Mouse (Mus musculus): ENCODE measurements around the gene Bag6. TPM values are rescaled to one million over a fixed set of nuclear protein-coding genes. Genes with fewer than 3 reads are reported as not detected.
A peak's percentile ranks its signal among the peaks of the same experiment; 100 is the strongest.

The Bag6 gene
- polyA plus RNA-seq, 1 experiment from 2014 or later, result 56.6 TPM

DNA sequence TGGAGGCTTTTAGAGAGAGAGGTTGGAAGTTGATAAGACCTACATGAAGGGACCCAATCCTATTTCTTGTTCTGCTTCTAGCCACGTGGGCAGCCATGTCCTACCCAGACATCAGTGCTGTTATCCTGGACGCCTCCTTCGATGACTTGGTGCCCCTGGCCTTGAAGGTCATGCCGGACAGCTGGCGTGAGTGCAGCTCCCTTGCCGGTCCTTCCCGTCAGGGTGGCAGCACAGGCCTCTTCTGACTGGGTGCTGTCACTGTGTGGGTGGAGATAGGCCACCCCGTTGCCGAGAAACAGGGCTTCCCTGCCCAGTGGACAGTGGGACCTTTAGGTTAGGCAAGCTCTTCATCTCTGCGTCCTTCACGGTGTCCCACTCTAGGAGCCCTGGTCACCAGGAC lies 33.8 kb upstream of the Bag6 start:
- Histone ChIP-seq H3K4me1 (peaks cover 8% of the 10 kb centered on the region), H3K27ac (replicated peaks) (no peak overlapping the region), H3K4me3 (no peak overlapping the region), H3K9me3 (replicated peaks) (no peaks in the 10 kb centered on the region), H3K27me3 (ENCODE audit: low read depth, poor library complexity, severe bottlenecking) (no peaks in the 10 kb centered on the region), H3K36me3 (peaks cover 79% of the 10 kb centered on the region)
- DNase-seq (ENCODE audit: low spot score), result no peak
- WGBS, result 91% methylated on average over 11 of the region's 11 CpGs

DNA sequence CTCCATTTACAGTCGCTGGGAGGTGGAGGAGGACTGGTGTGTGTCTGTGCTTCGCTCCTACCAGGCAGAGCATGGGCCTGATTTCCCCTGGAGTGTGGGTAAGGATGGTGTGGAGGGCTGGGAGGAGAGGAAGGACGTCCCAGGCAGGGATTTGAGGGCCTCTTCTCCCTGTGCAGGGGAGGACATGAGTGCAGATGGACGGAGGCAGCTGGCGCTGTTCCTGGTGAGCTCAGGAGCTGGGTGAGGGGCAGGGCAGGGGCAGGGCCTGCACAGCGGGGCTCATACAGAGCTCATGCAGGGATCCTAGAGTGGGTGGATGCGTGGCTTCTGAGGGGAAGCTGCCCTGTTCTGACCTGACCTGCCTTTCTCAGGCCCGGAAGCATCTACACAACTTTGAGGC lies 32.7 kb upstream of the Bag6 start:
- no peak overlapping the region for H3K4me3 ChIP-seq
- H3K27me3 ChIP-seq (ENCODE audit: low read depth, poor library complexity, severe bottlenecking), result no peaks in the 10 kb centered on the region
- no peak for DNase-seq (ENCODE audit: low spot score)
- WGBS, result 80% methylated on average over 8 of the region's 8 CpGs
- peaks cover 68% of the 10 kb centered on the region for H3K36me3 ChIP-seq
- H3K27ac ChIP-seq (replicated peaks), result no peak overlapping the region
- peaks cover 12% of the 10 kb centered on the region for H3K4me1 ChIP-seq
- no peaks in the 10 kb centered on the region for H3K9me3 ChIP-seq (replicated peaks)

DNA sequence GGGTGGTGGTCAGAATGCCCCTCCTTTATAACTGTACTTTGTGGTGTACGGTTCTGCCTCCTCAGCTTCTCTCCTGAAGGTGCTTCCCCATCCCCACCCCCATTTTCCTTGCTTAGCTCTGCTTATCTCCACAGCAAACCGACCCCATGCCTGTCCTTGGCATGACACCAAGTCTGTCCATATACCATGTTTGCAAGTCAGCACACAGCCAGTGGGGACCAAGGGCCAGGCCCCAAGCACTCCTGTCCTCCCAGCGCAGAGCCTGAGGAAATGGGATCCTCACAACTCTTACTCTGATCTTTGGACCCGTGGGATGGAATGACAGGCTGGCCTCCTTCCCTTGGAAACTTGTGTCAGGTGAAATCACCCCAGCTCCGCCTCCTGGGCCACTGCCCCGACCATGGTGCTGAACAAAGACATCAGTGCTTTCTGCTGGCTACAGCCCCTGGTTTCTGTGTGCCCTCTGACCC lies 31.7 kb upstream of the Bag6 start:
- no peak overlapping the region for H3K27ac ChIP-seq (replicated peaks)
- 71% methylated on average over 6 of the region's 6 CpGs for WGBS
- no peaks in the 10 kb centered on the region for H3K9me3 ChIP-seq (replicated peaks)
- H3K27me3 ChIP-seq (ENCODE audit: low read depth, poor library complexity, severe bottlenecking), result no peaks in the 10 kb centered on the region
- no peak for DNase-seq (ENCODE audit: low spot score)
- no peak overlapping the region for H3K4me3 ChIP-seq
- H3K4me1 ChIP-seq, result peaks cover 12% of the 10 kb centered on the region
- peaks cover 60% of the 10 kb centered on the region for H3K36me3 ChIP-seq

DNA sequence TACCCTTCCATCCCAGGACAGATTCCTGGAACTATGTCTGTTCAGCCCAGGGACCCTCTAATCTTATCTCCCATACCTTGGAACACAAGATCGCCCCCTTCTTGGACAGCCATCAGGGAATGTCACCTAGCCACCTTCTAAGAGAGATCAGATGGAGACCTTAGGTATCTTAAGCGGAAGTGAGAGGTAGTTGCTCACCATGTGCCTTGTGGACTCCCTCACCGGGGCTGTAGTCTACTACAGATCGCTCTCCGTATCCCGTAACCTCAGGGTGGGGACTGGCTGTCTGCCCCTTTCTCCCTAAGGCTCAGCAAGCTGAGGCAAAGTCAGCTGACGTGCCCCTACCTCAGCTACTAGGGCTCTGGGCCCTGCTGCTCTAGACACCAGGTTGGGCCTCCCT lies 30.9 kb upstream of the Bag6 start:
- Histone ChIP-seq H3K36me3 (peaks cover 51% of the 10 kb centered on the region), H3K27ac (replicated peaks) (no peak overlapping the region), H3K27me3 (ENCODE audit: low read depth, poor library complexity, severe bottlenecking) (no peaks in the 10 kb centered on the region), H3K9me3 (replicated peaks) (no peaks in the 10 kb centered on the region), H3K4me1 (peaks cover 12% of the 10 kb centered on the region), H3K4me3 (no peak overlapping the region)
- no peak for DNase-seq (ENCODE audit: low spot score)
- WGBS, result 93% methylated on average over 7 of the region's 7 CpGs

DNA sequence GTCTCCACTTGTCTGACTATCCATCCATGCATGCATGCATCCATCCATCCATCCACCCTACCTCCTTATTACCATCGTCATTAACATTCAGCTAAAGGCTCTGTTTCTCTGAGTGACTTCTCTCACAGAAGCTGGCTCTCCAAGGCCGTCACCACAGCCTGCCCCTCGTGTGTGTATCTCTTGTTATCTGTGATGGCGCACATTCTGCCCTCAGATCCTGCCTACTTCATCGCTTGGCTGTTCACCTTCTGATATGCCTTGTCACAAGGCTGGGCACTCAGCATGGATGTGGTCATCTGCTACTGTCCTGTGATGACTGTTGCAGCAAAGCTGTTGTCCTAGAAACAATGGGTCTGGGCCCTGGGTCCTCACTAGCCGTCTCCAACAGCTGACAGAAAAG lies 30.2 kb upstream of the Bag6 start:
- no peak overlapping the region for H3K27ac ChIP-seq (replicated peaks)
- no peaks in the 10 kb centered on the region for H3K9me3 ChIP-seq (replicated peaks)
- 79% methylated on average over 6 of the region's 6 CpGs for WGBS
- no peak overlapping the region for H3K4me3 ChIP-seq
- no peaks in the 10 kb centered on the region for H3K27me3 ChIP-seq (ENCODE audit: low read depth, poor library complexity, severe bottlenecking)
- no peak for DNase-seq (ENCODE audit: low spot score)
- H3K36me3 ChIP-seq, result peaks cover 45% of the 10 kb centered on the region
- H3K4me1 ChIP-seq, result peaks cover 12% of the 10 kb centered on the region

DNA sequence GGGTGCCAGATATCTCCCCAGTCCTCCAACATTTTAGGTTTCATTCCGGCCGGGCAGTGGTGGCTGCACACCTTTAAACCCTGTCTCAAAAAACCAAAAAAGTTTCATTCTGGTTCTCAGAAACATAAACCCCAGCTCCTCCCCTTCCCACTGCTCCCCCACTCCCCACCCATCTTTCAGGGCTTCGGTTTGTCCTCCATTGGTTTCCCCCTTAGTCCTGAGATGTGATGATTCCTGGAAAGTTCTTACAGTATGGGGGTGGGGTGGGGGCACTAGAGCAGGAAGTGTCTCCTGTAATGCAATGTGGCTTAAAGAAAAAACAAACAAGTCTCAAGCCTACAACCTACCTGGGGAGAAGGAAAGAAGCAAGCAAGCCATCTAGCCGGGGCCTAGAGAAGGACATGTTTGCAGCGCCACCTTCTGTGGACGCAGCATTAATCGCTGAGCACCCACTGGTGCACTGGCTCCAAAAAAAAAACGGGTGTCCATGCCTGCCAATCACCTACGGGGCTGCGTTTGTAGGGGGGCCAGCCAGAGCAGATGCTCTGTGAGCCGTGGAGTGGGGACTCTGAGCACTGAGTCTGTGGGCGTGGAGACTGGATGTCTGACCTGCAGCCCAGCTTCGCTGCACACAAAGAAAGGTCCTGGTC lies 29.1 kb upstream of the Bag6 start:
- Histone ChIP-seq H3K27me3 (ENCODE audit: low read depth, poor library complexity, severe bottlenecking) (no peaks in the 10 kb centered on the region), H3K27ac (replicated peaks) (peak overlapping the region; percentile 84), H3K9me3 (replicated peaks) (no peaks in the 10 kb centered on the region), H3K36me3 (peaks cover 33% of the 10 kb centered on the region), H3K4me3 (peak overlapping the region; percentile 38), H3K4me1 (peaks cover 12% of the 10 kb centered on the region)
- peak; percentile 47 for DNase-seq (ENCODE audit: low spot score)
- WGBS, result 24% methylated on average over 13 of the region's 13 CpGs

DNA sequence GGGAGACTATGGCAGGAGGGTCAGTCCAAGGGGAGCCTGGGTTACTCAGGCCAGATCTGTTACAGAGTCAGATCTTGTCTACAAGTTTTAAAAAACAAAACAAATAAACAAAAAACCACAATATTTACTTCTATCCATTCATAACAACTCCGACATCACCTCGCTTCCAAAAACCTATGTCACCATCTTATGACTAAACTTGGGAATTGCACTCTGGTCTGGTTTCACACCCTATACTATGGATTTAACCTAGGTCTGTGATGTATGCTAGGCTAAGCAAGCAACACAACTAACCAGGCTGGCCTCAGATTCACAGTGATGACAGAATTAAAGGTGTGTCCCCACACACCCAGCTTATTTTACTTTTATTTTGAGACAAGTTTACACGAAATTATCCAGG lies 28.5 kb upstream of the Bag6 start:
- Histone ChIP-seq H3K4me3 (peak overlapping the region; percentile 38; the same call in 1 of the 2 replicates), H3K27me3 (ENCODE audit: low read depth, poor library complexity, severe bottlenecking) (no peaks in the 10 kb centered on the region), H3K36me3 (peaks cover 27% of the 10 kb centered on the region), H3K9me3 (replicated peaks) (no peaks in the 10 kb centered on the region), H3K27ac (replicated peaks) (peak overlapping the region; percentile 84), H3K4me1 (peaks cover 12% of the 10 kb centered on the region)
- WGBS, result 68% methylated on average over 3 of the region's 3 CpGs
- DNase-seq (ENCODE audit: low spot score), result no peak

DNA sequence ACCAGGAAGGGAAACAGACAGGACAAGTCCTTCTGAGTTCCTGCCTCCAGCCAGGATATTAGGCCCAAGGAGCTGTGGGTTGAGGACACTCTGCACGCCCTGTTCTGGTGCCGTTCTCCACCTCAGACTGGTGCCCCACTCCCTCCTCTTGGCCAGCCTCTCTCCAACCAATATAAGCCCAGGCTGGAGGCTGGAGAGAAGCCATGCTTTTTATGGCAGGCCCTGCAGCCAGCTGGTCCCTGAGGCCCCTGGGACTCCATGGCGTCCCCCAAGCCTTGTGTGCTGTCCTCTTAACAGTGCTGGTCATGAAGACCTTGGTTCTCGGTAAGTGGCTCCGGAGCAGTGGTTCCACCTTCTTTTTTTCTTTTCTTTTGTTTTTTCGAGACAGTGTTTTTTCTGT lies 26.9 kb upstream of the Bag6 start, which contains the start of gene Ly6g5c:
Gene Ly6g5c, plus strand, starts transcription at position 183 of the 400 bp plus-strand sequence.
- Histone ChIP-seq H3K36me3 (peaks cover 11% of the 10 kb centered on the region), H3K9me3 (replicated peaks) (no peaks in the 10 kb centered on the region), H3K27ac (replicated peaks) (no peak within 1 kb of the TSS), H3K4me3 (no peak within 1 kb of the TSS), H3K27me3 (ENCODE audit: low read depth, poor library complexity, severe bottlenecking) (no peaks in the 10 kb centered on the region), H3K4me1 (peaks cover 12% of the 10 kb centered on the region)
- 91% methylated on average over 6 of the region's 6 CpGs for WGBS
- no peak for DNase-seq (ENCODE audit: low spot score)

DNA sequence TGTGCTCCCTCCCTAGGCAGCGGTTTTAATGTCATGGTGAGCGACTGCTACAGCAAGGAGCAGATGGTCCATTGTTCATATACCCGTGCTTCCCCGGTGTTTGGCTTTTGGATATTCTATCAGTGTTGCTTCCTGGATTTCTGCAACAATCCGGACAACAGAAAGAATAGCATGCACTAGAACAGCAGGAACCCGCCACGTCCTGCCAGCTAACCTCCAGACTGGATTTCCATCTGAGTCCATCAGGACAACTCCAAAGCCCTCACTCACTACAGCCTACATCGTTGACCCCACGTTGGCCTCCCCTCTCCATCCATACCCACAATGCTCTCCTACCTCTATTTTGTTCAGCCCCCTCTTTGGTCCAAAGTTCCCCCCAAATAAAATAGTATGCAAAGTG lies 23.2 kb upstream of the Bag6 start:
- H3K27me3 ChIP-seq (ENCODE audit: low read depth, poor library complexity, severe bottlenecking), result no peaks in the 10 kb centered on the region
- H3K36me3 ChIP-seq, result peaks cover 30% of the 10 kb centered on the region
- no peaks in the 10 kb centered on the region for H3K9me3 ChIP-seq (replicated peaks)
- no peak for DNase-seq (ENCODE audit: low spot score)
- H3K4me3 ChIP-seq, result no peak overlapping the region
- WGBS, result 78% methylated on average over 9 of the region's 9 CpGs
- H3K4me1 ChIP-seq, result no peaks in the 10 kb centered on the region; the same call in 1 of the 2 replicates
- H3K27ac ChIP-seq (replicated peaks), result no peak overlapping the region

DNA sequence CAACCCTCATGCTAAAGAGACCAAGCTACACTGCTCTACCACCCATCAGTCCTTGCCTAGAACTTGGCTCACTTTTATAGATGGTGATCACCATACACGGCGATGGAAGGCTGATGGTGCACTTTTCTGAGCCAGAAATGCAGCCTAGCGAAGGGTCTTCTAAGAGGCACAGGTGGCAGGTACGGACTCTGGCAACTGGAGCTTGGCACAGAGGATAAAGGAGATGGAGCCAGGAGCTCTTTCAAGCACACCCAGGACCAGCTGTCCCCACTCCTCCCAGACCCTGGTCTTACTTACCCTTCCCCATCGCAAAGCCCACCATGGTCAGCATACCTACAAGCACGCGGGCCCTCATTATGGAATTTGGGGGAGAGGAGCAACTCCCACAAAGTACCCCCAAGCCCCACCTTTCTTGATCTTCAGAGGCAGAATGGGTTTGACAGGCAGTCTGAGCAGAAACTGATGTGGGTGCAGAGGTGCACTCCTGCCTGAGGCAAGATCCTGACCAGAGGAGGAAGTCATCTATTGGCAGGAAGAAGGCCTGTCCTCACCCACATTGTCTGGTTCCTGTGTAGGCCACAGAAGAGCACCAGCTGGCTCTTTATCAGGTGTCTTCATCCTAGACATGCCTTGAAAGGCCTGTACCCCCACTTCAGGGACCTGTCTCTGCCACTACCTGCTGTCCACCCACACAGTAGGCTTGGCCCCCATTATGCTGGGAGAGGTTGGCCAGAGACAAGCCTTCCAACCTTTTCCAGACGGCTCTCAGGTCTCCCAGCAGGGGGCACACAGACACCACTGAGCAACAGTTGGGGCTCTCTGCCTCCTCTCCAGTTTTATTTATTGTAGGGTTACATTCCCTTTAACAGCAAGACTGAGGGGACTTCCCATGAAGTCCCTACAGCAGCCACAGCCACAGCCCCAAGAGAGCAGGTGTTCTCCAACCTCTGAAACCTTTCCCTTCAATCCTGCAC lies 19.6 kb upstream of the Bag6 start, which contains the start of gene Ly6g5b:
Gene Ly6g5b, minus strand, starts transcription at position 383 of the 974 bp plus-strand sequence.
- H3K36me3 ChIP-seq, result peaks cover 59% of the 10 kb centered on the region
- no peaks in the 10 kb centered on the region for H3K27me3 ChIP-seq (ENCODE audit: low read depth, poor library complexity, severe bottlenecking)
- H3K4me3 ChIP-seq, result no peak within 1 kb of the TSS
- 86% methylated on average over 8 of the region's 8 CpGs for WGBS
- H3K9me3 ChIP-seq (replicated peaks), result no peaks in the 10 kb centered on the region
- no peak for DNase-seq (ENCODE audit: low spot score)
- peaks cover 8% of the 10 kb centered on the region for H3K4me1 ChIP-seq
- H3K27ac ChIP-seq (replicated peaks), result no peak within 1 kb of the TSS

DNA sequence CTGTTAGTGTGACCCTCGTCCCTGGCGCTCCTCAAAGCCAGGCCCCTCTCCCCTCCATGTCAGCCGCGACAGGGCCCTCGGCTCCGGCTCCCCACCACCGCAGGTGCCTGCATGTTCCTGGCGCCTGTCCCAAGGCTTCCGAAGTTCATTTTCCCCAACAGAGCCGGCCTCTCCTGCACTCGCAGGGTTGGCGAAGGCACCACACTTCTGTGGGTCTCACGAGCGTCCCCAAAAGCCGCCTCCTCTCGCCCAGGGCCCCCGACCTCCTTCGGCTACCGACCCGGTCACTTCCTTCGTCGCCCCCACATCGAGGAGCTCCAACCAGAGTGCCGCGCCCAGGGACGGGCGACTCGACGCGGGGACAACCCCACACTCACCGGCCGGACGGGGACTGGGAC lies 14.2 kb upstream of the Bag6 start:
- Histone ChIP-seq H3K4me3 (peak overlapping the region; percentile 94), H3K4me1 (peaks cover 31% of the 10 kb centered on the region), H3K36me3 (peaks cover 62% of the 10 kb centered on the region), H3K27me3 (ENCODE audit: low read depth, poor library complexity, severe bottlenecking) (no peaks in the 10 kb centered on the region), H3K9me3 (replicated peaks) (no peaks in the 10 kb centered on the region), H3K27ac (replicated peaks) (peak overlapping the region; percentile 92)
- WGBS, result under 1% methylated on average over 33 of the region's 33 CpGs
- no peak for DNase-seq (ENCODE audit: low spot score)

DNA sequence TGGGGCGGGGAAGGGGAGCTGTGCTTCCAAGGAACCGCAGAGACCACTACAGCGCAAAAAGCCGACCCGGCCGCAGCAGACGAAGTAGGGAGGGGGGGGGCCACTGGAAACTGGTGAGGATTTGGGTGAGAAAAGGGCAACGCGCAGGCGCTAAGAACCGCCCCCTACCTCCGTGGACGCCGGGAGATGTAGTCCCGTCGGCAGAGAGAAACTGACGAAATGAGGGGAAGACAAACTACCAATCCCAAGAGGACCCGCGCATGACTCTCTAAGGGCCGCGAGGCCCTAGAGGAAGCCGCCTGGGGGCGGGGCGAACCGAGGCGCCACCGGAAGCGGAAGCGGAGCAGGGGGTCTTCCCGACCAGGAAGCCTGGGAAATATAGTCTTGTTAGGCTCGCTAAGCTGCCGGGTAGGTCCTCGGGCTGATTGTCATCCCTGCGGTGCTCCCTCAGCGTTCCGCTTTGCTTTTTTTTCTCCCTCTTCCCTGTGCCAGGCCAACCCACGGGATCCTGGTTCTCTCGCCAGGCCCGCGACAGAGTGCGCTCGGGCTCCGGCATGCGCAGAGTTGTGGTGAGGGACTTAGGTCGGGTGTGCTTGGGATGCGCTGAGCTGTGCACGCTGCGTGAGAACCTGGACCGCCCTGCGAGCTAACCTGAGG lies 13.7 kb upstream of the Bag6 start, which contains the start of gene Gpank1:
Gene Gpank1, plus strand, starts transcription at position 313 of the 657 bp plus-strand sequence.
- Histone ChIP-seq H3K4me3 (peak within 1 kb of the TSS; percentile 94), H3K27me3 (ENCODE audit: low read depth, poor library complexity, severe bottlenecking) (no peaks in the 10 kb centered on the region), H3K4me1 (peaks cover 36% of the 10 kb centered on the region), H3K27ac (replicated peaks) (peak within 1 kb of the TSS; percentile 92), H3K9me3 (replicated peaks) (no peaks in the 10 kb centered on the region), H3K36me3 (peaks cover 57% of the 10 kb centered on the region)
- under 1% methylated on average over 50 of the region's 50 CpGs for WGBS
- peak; percentile 99 for DNase-seq (ENCODE audit: low spot score)
